ENCODE assay signal across 8 mouse cellular contexts in genomic region chr9:114527085-114527484, GRCm38 (mm10). TPM values are rescaled to one million over a fixed set of nuclear protein-coding genes. Genes with fewer than 3 reads are reported as not detected.
DNase-seq lines count a peak whose midpoint lies in the region; ATAC-seq and TF ChIP-seq lines count a peak whose summit lies in the region.

No protein-coding gene starts in this region.

- peak overlapping the region; percentile 12; the same call in 1 of the 2 replicates for H3K4me3 ChIP-seq in spleen, adult 2 months (ENCODE audit: extremely low read depth, insufficient read depth, insufficient read length)
- no peak overlapping the region for H3K4me3 ChIP-seq in embryonic fibroblast, embryonic 13.5 days (ENCODE audit: insufficient read depth, low read length)
- H3K4me3 ChIP-seq in limb, embryonic 11.5 days (ENCODE audit: low read depth, low read length): no peak overlapping the region
- H3K4me3 ChIP-seq in midbrain, embryonic 14.5 days (replicated peaks; ENCODE audit: low read depth, low read length): no peak overlapping the region

- peak overlapping the region; percentile 23 for H3K4me2 ChIP-seq in limb, embryonic 11.5 days (ENCODE audit: low read depth, severe bottlenecking)
- H3K4me2 ChIP-seq in midbrain, embryonic 14.5 days (ENCODE audit: low read length): peak overlapping the region; percentile 26

- DNase-seq in spleen, adult 2 months (ENCODE audit: low read depth in 1 of 2, low spot score in 2 of 2): peak in 1 of 2 experiments; percentile 12
- no peak for DNase-seq in spleen, adult 12 weeks (ENCODE audit: low spot score)
- peak; percentile 80 for DNase-seq in limb, embryonic 11.5 days (ENCODE audit: low spot score)
- peak; percentile 62 for DNase-seq in midbrain, embryonic 14.5 days
- DNase-seq in urinary bladder, postnatal 14 days (ENCODE audit: low spot score): peak; percentile 67
- no peak for DNase-seq in layer of hippocampus, postnatal 25 days (ENCODE audit: extremely low spot score in 1 of 2, low spot score in 1 of 2)

- no peaks in the 10 kb centered on the region for H3K9me3 ChIP-seq in limb, embryonic 11.5 days (ENCODE audit: control insufficient read depth, low read length)
- H3K9me3 ChIP-seq in midbrain, embryonic 14.5 days (ENCODE audit: control insufficient read depth, low read length): no peaks in the 10 kb centered on the region

- no peak for TF ChIP-seq CTCF in spleen, adult 2 months (IDR thresholded peaks at IDR 0.05; ENCODE audit: extremely low read depth, insufficient read depth, insufficient read length, insufficient replicate concordance)
- no peak for TF ChIP-seq CTCF in embryonic fibroblast, embryonic 13.5 days (IDR thresholded peaks at IDR 0.05; ENCODE audit: borderline replicate concordance, insufficient read depth, low read length)

- peak; percentile 42 to 69; a peak in 2 of 4 replicates for ATAC-seq in hematopoietic stem cell, adult 5-6 weeks (replicated peaks in 1 of 2; ENCODE audit: insufficient read depth in 1 of 2, low FRiP score in 2 of 2, low TSS enrichment in 1 of 2, low read depth in 1 of 2, poor library complexity in 2 of 2, severe bottlenecking in 2 of 2)
- no peak for ATAC-seq in limb, embryonic 11.5 days (ENCODE audit: insufficient number of reproducible peaks, low FRiP score, low TSS enrichment, low read depth)
- ATAC-seq in midbrain, embryonic 14.5 days (ENCODE audit: low FRiP score, low TSS enrichment): no peak

- 5% methylated on average over 16 of the region's 16 CpGs for WGBS in spleen, adult 2 months
- 1% methylated on average over 16 of the region's 16 CpGs for WGBS in limb, embryonic 11.5 days
- 3% methylated on average over 16 of the region's 16 CpGs for WGBS in midbrain, embryonic 14.5 days

- no peak overlapping the region; the same call in 1 of the 2 replicates for H3K9ac ChIP-seq in limb, embryonic 11.5 days (ENCODE audit: low read length)
- no peak overlapping the region for H3K9ac ChIP-seq in midbrain, embryonic 14.5 days (replicated peaks; ENCODE audit: low read length)

- peaks cover 5% of the 10 kb centered on the region; the same call in 1 of the 2 replicates for H3K4me1 ChIP-seq in spleen, adult 2 months (ENCODE audit: control insufficient read depth, insufficient read depth, insufficient read length)
- peaks cover 3% of the 10 kb centered on the region for H3K4me1 ChIP-seq in embryonic fibroblast, embryonic 13.5 days (ENCODE audit: control insufficient read depth, insufficient read depth, low read length)
- peaks cover 37% of the 10 kb centered on the region for H3K4me1 ChIP-seq in limb, embryonic 11.5 days (ENCODE audit: control insufficient read depth, insufficient read depth, low read length)
- peaks cover 14% of the 10 kb centered on the region for H3K4me1 ChIP-seq in midbrain, embryonic 14.5 days (ENCODE audit: control insufficient read depth, insufficient read depth, low read length)

- no peak for TF ChIP-seq POLR2A in spleen, adult 2 months (IDR thresholded peaks at IDR 0.05; ENCODE audit: low read depth, low read length)
- TF ChIP-seq POLR2A in embryonic fibroblast, embryonic 13.5 days (IDR thresholded peaks at IDR 0.05; ENCODE audit: low read depth, low read length): peak; percentile 59; the same call in 1 of the 2 replicates

- H3K27me3 ChIP-seq in spleen, adult 2 months (ENCODE audit: control insufficient read depth, insufficient read depth, low read length): no peaks in the 10 kb centered on the region
- H3K27me3 ChIP-seq in limb, embryonic 11.5 days (ENCODE audit: control insufficient read depth, insufficient read depth, low read length): no peaks in the 10 kb centered on the region
- H3K27me3 ChIP-seq in midbrain, embryonic 14.5 days (ENCODE audit: control insufficient read depth, insufficient read depth, low read length): no peaks in the 10 kb centered on the region

- no peaks in the 10 kb centered on the region for H3K36me3 ChIP-seq in spleen, adult 2 months (ENCODE audit: control insufficient read depth, insufficient read depth, low read length)
- H3K36me3 ChIP-seq in limb, embryonic 11.5 days (ENCODE audit: control insufficient read depth, insufficient read depth, low read length): no peaks in the 10 kb centered on the region; the same call in 1 of the 2 replicates
- H3K36me3 ChIP-seq in midbrain, embryonic 14.5 days (ENCODE audit: control insufficient read depth, insufficient read depth, low read length): no peaks in the 10 kb centered on the region

- H3K27ac ChIP-seq in spleen, adult 2 months (ENCODE audit: insufficient read depth, low read length): no peak overlapping the region
- peak overlapping the region; percentile 95 for H3K27ac ChIP-seq in embryonic fibroblast, embryonic 13.5 days (ENCODE audit: insufficient read depth, low read length)
- H3K27ac ChIP-seq in limb, embryonic 11.5 days (replicated peaks; ENCODE audit: low read depth, low read length): peak overlapping the region; percentile 60; the same call in 1 of the 2 replicates
- no peak overlapping the region for H3K27ac ChIP-seq in midbrain, embryonic 14.5 days (replicated peaks; ENCODE audit: low read depth, low read length)

RNA-seq across cellular contexts. Expression of gene C130032M10Rik, which starts 11.6 kb away (rescaled TPM):
- polyA plus RNA-seq in spleen, adult 2 months (2012; rRNA removed): not detected in 2 replicates
- polyA plus RNA-seq in embryonic fibroblast, embryonic 13.5 days (2011; ENCODE audit: insufficient read length, low read depth, missing spikeins): not detected in 2 replicates
- not detected in 2 replicates for total RNA-seq in hematopoietic stem cell, adult 5-6 weeks (2017)
- polyA plus RNA-seq in limb, embryonic 11.5 days (2014; fragmentation: Nextera tagmentation; extraction: Ambion mirVana): 0.37 and 0.67 TPM in 2 replicates
- not detected in 2 replicates for polyA plus RNA-seq in midbrain, embryonic 14.5 days (2014; fragmentation: Nextera tagmentation; extraction: Ambion mirVana)
- not detected for total RNA-seq in layer of hippocampus, postnatal 25 days (2021)

RNA-seq across cellular contexts. Expression of gene Ccr4, which starts 22.4 kb away (rescaled TPM):
- polyA plus RNA-seq in spleen, adult 2 months (2012; rRNA removed): 2.6 and 4.0 TPM in 2 replicates
- not detected in 2 replicates for polyA plus RNA-seq in embryonic fibroblast, embryonic 13.5 days (2011; ENCODE audit: insufficient read length, low read depth, missing spikeins)
- total RNA-seq in hematopoietic stem cell, adult 5-6 weeks (2017): not detected in 2 replicates
- polyA plus RNA-seq in limb, embryonic 11.5 days (2014; fragmentation: Nextera tagmentation; extraction: Ambion mirVana): 0.07 and 0.08 TPM in 2 replicates
- not detected in 2 replicates for polyA plus RNA-seq in midbrain, embryonic 14.5 days (2014; fragmentation: Nextera tagmentation; extraction: Ambion mirVana)
- total RNA-seq in layer of hippocampus, postnatal 25 days (2021): not detected

RNA-seq across cellular contexts. Expression of gene Trim71, which starts 37.1 kb away (rescaled TPM):
- polyA plus RNA-seq in spleen, adult 2 months (2012; rRNA removed): 0.05 and 0.06 TPM in 2 replicates
- polyA plus RNA-seq in embryonic fibroblast, embryonic 13.5 days (2011; ENCODE audit: insufficient read length, low read depth, missing spikeins): 1.1 and 1.2 TPM in 2 replicates
- total RNA-seq in hematopoietic stem cell, adult 5-6 weeks (2017): not detected in 2 replicates
- polyA plus RNA-seq in limb, embryonic 11.5 days (2014; fragmentation: Nextera tagmentation; extraction: Ambion mirVana): 3.7 and 4.0 TPM in 2 replicates
- 0.15 and 0.16 TPM in 2 replicates for polyA plus RNA-seq in midbrain, embryonic 14.5 days (2014; fragmentation: Nextera tagmentation; extraction: Ambion mirVana)
- 1 to 10 TPM in 1 of 2 experiments, under 1 TPM in 1; 0.91 to 1.2 TPM for total RNA-seq in layer of hippocampus, postnatal 25 days (2021)

Comparison
In these comparisons a context has a peak if more than half of its experiments do, and no peak if none do; other contexts are left out.
1. DNase-seq: peak in limb, embryonic 11.5 days (single experiment), midbrain, embryonic 14.5 days (single experiment) and urinary bladder, postnatal 14 days (single experiment); none in spleen, adult 12 weeks (single experiment) and layer of hippocampus, postnatal 25 days (0 of 2).
2. H3K27ac ChIP-seq: peak in embryonic fibroblast, embryonic 13.5 days (single experiment) and limb, embryonic 11.5 days (single experiment); none in spleen, adult 2 months (single experiment) and midbrain, embryonic 14.5 days (single experiment).
3. ATAC-seq: peak in hematopoietic stem cell, adult 5-6 weeks (2 of 2); none in limb, embryonic 11.5 days (single experiment) and midbrain, embryonic 14.5 days (single experiment).